Mouse (Mus musculus): ENCODE data around the gene Zfp185.

DNA sequence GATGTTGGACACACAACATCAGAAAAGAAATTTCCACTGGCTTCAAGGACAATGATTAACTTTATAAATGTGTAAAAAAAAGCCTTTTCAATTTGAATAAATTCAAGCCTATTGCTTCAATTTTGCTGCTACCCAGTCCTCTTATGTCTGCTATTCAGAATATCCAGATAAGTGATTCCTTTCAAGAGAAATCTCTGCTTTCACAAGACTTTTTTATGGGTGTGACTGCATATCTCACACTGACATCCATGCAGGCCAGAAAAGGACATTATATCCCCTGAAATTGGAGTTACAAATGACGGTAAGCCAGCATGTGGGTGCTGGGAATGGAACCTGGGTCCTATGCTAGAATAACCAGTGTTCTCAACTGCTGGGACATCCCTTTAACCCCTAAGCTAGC is 74.4 kb downstream of the Zfp185 start:
- TF ChIP-seq EP300 (IDR thresholded peaks at IDR 0.05; ENCODE audit: low read depth) (no peak), CTCF (IDR thresholded peaks at IDR 0.05; ENCODE audit: low read depth) (no peak)
